Mouse (Mus musculus) liver, embryonic 15.5 days (tissue): ENCODE measurements at regions not wholly inside any gene's neighbourhood (a gene's known extent, or its start where the extent isn't known, plus 50 kb on each side); places are given as distances from the start of the nearest gene placed in this dataset.

Source experiments
- ATAC-seq: fragments of 200-750 bp; cut with Nextera tagmentation; 2 replicates; pipeline ENCODE4 v1.8.0; 2017; ENCODE audit warnings: moderate number of reproducible peaks, mild to moderate bottlenecking, moderate library complexity; ENCODE audit not compliant: insufficient read depth
- H3K27ac ChIP-seq: fragments of 300-500 bp; sonication (generic); replicated peaks from 2 replicates; pipeline ENCODE4 v1.5.1; 2015; ENCODE audit warnings: mild to moderate bottlenecking, inconsistent platforms
- H3K27me3 ChIP-seq: fragments of 300-500 bp; sonication (generic); 2 replicates; pipeline ENCODE4 v1.6.1; 2015; ENCODE audit warnings: mild to moderate bottlenecking, inconsistent platforms
- H3K36me3 ChIP-seq: fragments of 300-500 bp; sonication (generic); replicated peaks from 2 replicates; pipeline ENCODE4 v1.6.1; 2015; ENCODE audit warnings: moderate library complexity, mild to moderate bottlenecking, inconsistent platforms
- H3K4me1 ChIP-seq: fragments of 300-500 bp; sonication (generic); replicated peaks from 2 replicates; pipeline ENCODE4 v1.6.1; 2015; ENCODE audit warnings: inconsistent platforms
- H3K4me2 ChIP-seq: fragments of 300-500 bp; sonication (generic); 2 replicates; pipeline ENCODE4 v1.6.1; 2015; ENCODE audit warnings: moderate library complexity, mild to moderate bottlenecking, inconsistent platforms
- H3K4me3 ChIP-seq: fragments of 300-500 bp; sonication (generic); replicated peaks from 2 replicates; pipeline ENCODE4 v1.5.1; 2015; ENCODE audit warnings: mild to moderate bottlenecking, inconsistent platforms
- H3K9ac ChIP-seq: fragments of 300-500 bp; sonication (generic); 2 replicates; pipeline ENCODE4 v1.6.1; 2015; ENCODE audit warnings: moderate library complexity, mild to moderate bottlenecking, inconsistent platforms
- H3K9me3 ChIP-seq: fragments of 300-500 bp; sonication (generic); replicated peaks from 2 replicates; pipeline ENCODE4 v1.6.1; 2016; ENCODE audit warnings: inconsistent platforms
- WGBS: fragments of 180-500 bp; shearing (Covaris S2); methylation state at CpG from one replicate; pipeline ENCODE4 v1.1.7; 2015; ENCODE audit warnings: mixed read lengths; ENCODE audit not compliant: insufficient replicate concordance; 5-methylcytosine and 5-hydroxymethylcytosine counted together

DNA sequence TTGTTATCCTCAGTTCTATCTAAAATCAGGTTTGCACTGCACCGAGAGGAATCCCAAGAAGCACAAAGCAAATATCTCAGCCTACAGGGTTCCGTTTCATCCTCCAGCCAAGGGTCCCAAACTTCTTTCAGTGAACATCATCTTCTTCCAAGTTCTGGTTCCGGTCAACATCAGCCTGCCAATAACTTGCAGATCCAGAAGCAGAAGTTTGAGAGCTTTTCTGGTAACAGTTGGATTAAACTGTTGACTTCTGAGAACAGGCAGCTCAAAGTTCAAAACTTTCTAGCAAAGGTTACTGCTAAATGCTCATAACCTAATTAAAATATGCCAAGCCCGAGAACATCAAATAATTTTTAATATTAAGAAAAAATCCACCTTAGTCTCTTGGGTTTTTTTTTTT is 237.0 kb upstream of the Gm37988 start:
- no peak overlapping the region for H3K4me2 ChIP-seq
- H3K27ac ChIP-seq: no peak overlapping the region
- H3K9ac ChIP-seq: no peak overlapping the region
- WGBS: 52% methylated on average over 4 of the region's 4 CpGs
- H3K36me3 ChIP-seq: no peaks in the 10 kb centered on the region
- no peaks in the 10 kb centered on the region for H3K9me3 ChIP-seq
- no peak overlapping the region for H3K4me3 ChIP-seq
- no peak for ATAC-seq
- H3K27me3 ChIP-seq: peaks cover 12% of the 10 kb centered on the region
- 0 out of 2 replicates have a peak, but pooled peaks cover 7% of the 10 kb centered on the region for H3K4me1 ChIP-seq

DNA sequence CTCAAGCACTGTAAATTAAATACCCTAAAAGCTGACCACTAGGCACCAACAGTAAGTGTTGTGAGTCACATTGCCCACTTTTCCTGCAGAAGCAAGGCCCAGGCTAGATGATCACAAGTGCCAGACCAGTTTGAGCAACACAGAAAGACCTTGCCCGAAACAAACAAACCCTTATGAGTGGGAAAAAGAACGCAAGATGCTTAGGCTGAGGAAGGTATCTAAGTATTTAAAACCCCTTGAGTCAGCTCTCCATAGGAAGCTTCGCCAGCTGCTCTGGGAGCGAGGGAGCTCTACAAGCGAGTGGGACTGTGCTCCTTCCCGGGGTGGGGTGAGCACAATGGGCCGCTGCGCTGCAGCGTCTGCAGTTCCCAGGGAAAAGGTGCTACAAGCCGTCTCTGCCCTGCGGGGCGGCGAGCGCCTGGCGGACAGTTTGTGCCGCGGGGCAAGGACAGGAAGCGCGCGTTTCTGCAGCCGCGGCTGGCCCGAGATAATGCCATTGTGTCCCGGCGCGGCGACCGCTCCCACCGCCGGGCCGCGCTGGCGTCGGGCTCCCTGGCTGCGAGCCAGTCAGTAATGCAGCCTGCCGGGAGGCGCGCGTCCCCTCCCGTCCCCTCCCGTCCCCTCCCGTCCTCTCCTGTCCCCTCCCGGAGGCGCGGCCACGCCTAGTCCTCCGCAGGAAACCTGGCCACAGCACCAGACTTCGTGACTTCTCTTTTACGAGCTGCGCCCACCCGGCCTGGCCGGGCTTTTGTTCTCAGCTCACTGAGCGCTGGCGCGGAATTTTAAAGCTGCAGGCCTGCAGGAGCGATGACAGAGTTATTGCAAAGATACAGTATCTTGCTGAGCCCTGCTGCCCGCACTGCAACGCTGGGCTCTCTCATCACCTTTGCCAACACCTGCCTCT is 236.1 kb upstream of the Gm37988 start:
- ATAC-seq: peak; percentile 74
- Histone ChIP-seq H3K27me3 (peaks cover 12% of the 10 kb centered on the region), H3K27ac (no peak overlapping the region), H3K4me2 (peak overlapping the region; percentile 69), H3K4me1 (0 out of 2 replicates have a peak, but pooled peaks cover 7% of the 10 kb centered on the region), H3K36me3 (no peaks in the 10 kb centered on the region), H3K9me3 (no peaks in the 10 kb centered on the region), H3K4me3 (peak overlapping the region; percentile 44), H3K9ac (no peak overlapping the region)
- under 1% methylated on average over 58 of the region's 58 CpGs for WGBS

DNA sequence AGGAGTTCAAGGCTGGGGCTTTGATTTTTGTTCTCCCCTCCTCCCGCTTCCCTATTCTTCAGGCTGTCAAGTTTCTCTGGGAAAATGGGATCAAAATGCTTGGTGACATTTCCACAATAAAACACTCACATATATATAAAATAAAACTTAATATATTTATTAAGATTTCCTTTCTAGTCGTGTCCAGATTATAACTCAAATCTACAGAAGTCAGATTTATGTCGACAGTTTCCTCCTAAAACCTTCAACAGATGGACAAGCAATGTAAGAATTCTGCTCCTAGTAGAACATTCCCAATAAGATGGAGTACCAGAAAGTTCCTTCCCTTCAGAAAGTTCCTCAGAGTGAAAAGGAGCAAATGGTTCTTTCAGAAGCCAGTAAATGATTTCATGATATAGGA is 235.4 kb upstream of the Gm37988 start:
- ATAC-seq: no peak
- Histone ChIP-seq H3K9me3 (no peaks in the 10 kb centered on the region), H3K27ac (no peak overlapping the region), H3K4me2 (0 out of 2 replicates have a peak overlapping the region, but pooled peaks have one; percentile 69), H3K9ac (no peak overlapping the region), H3K27me3 (peaks cover 12% of the 10 kb centered on the region), H3K4me3 (no peak overlapping the region), H3K4me1 (0 out of 2 replicates have a peak, but pooled peaks cover 7% of the 10 kb centered on the region), H3K36me3 (no peaks in the 10 kb centered on the region)
- WGBS: 41% methylated on average over 3 of the region's 3 CpGs

DNA sequence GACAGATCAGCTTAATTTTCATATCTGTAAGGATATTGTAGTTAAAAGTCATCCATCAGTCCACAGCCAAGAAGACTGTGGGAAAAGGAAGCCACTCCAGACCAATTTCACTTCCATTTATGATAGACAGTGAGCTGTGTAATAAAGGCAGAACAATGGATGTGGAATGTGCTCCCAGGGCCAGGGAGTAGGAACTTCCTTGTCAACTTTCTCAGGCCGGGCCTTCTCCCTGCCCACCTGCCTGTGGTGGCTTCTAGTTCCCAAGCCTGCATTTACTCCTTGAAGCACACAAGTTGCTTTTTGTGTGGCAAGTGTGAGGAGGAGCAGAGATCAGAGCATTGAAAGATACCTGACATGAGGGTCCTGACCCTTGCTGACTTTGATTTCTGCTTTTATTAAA is 233.6 kb upstream of the Gm37988 start:
- 58% methylated on average over 1 of the region's 1 CpGs for WGBS
- Histone ChIP-seq H3K9me3 (no peaks in the 10 kb centered on the region), H3K27me3 (peaks cover 12% of the 10 kb centered on the region), H3K4me2 (no peak overlapping the region), H3K27ac (no peak overlapping the region), H3K9ac (no peak overlapping the region), H3K4me3 (no peak overlapping the region), H3K36me3 (no peaks in the 10 kb centered on the region), H3K4me1 (0 out of 2 replicates have a peak, but pooled peaks cover 7% of the 10 kb centered on the region)
- ATAC-seq: no peak

DNA sequence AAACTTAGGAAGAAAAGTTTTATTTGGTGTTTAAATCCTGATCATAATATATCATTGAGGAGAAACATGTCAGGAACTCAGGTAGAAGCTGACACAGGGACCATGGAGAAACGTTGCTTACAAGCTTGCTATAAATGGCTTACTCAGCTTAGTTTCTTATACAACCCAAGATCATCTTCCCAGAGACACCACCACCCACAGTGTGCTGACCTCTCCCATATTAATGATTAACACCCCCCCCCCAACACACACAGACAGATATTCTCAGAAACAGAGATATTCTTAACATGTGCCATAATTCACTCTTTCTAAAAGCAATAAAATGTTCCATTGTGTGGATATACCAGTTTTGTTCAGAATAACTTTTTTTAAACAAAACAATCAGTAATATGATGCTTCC is 230.7 kb upstream of the Gm37988 start:
- Histone ChIP-seq H3K27ac (no peak overlapping the region), H3K4me1 (0 out of 2 replicates have a peak, but pooled peaks cover 2% of the 10 kb centered on the region), H3K4me3 (no peak overlapping the region), H3K36me3 (no peaks in the 10 kb centered on the region), H3K9me3 (no peaks in the 10 kb centered on the region), H3K9ac (no peak overlapping the region), H3K27me3 (peaks cover 2% of the 10 kb centered on the region), H3K4me2 (no peak overlapping the region)
- 34% methylated on average over 1 of the region's 1 CpGs for WGBS
- ATAC-seq: no peak

DNA sequence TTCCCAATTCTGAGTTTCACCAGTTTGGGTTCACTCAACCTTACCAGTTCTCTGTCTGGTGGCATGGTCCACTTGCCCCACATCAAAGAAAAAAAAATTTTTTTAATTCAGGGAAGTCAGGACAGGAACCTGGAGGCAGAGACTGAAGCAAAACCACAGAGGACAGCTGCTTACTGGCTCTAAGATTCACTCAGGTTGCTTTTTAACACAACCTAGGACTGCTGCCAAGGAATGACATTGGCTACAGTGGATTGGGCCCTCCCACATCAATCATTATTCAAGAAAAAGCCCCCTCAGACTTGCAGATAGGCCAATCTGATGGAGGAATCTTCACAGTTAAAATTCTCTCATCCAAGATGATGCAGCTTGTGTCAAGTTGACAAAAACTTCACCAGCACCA is 225.2 kb upstream of the Gm37988 start:
- ATAC-seq: no peak
- no peak overlapping the region for H3K27ac ChIP-seq
- no peaks in the 10 kb centered on the region for H3K27me3 ChIP-seq
- H3K4me2 ChIP-seq: no peak overlapping the region
- H3K36me3 ChIP-seq: no peaks in the 10 kb centered on the region
- H3K9me3 ChIP-seq: no peaks in the 10 kb centered on the region
- no peak overlapping the region for H3K9ac ChIP-seq
- no peaks in the 10 kb centered on the region for H3K4me1 ChIP-seq
- no peak overlapping the region for H3K4me3 ChIP-seq

DNA sequence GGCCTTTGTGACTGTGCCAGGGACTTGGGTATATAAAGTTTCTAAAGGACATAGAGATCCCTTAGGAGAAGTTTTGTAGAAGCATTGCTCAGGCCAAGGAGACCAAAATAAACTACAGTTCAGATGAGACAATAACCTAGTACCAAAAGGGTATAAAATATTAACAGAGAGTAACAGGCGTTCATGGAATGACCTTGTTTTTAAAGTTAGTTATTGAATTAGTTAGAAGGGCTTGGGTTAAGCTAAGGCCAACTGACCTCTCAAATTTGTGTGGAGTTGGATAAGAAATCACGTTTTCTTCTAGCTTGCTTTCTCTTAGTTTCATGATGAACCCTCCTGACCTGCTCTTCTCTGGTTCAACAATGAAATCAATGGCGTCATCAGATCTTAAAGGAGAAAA is 209.8 kb upstream of the Gm37988 start:
- no peak for ATAC-seq
- 58% methylated on average over 3 of the region's 3 CpGs for WGBS
- Histone ChIP-seq H3K4me3 (no peak overlapping the region), H3K36me3 (no peaks in the 10 kb centered on the region), H3K4me2 (no peak overlapping the region), H3K27me3 (no peaks in the 10 kb centered on the region), H3K4me1 (no peaks in the 10 kb centered on the region), H3K9ac (no peak overlapping the region), H3K27ac (no peak overlapping the region), H3K9me3 (no peaks in the 10 kb centered on the region)

DNA sequence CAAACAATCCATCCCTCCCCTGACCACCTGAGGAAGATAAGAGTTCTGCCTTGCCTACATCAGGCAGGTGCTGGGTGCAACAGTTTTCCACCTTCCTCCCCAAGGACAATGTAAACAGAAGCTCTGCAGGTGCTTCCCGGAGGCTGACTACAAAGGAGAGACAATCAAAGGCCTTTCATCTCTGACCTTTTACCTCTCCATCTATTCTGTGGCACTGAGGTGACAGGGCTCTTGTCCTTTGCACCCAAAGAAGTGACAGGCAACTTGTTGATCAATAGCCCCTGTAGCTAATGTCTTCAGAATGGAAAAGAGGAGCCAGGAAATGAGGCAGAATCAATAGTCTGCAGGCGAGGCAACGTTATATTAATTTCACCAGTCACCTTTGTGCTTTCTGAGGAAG is 209.3 kb upstream of the Gm37988 start:
- ATAC-seq: no peak
- Histone ChIP-seq H3K36me3 (no peaks in the 10 kb centered on the region), H3K9ac (no peak overlapping the region), H3K9me3 (no peaks in the 10 kb centered on the region), H3K4me1 (no peaks in the 10 kb centered on the region), H3K27ac (no peak overlapping the region), H3K27me3 (no peaks in the 10 kb centered on the region), H3K4me2 (no peak overlapping the region), H3K4me3 (no peak overlapping the region)
- WGBS: 36% methylated on average over 3 of the region's 3 CpGs

DNA sequence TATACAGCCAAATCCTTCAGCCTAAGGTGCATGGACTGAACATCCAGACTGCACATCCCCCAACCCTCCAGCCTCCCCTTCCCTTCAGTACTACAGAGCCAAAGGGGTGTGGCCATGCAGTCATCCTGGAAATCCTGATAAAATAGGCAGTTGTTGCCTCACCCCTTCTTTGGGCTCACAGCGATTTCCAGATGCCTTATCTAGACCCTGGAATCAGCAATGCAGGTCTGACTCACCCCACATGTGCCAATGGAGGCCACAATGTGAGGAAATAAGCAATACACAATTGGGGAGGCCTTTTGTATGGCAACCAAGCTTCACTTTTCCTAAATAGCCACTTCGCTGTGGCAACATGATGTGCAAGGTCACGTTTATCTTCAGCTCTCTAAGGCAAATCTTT is 205.3 kb upstream of the Gm37988 start:
- ATAC-seq: no peak
- H3K27me3 ChIP-seq: no peaks in the 10 kb centered on the region
- H3K4me3 ChIP-seq: no peak overlapping the region
- H3K27ac ChIP-seq: no peak overlapping the region
- H3K4me2 ChIP-seq: no peak overlapping the region
- 35% methylated on average over 3 of the region's 3 CpGs for WGBS
- no peaks in the 10 kb centered on the region for H3K36me3 ChIP-seq
- H3K9me3 ChIP-seq: no peaks in the 10 kb centered on the region
- H3K9ac ChIP-seq: no peak overlapping the region
- H3K4me1 ChIP-seq: no peaks in the 10 kb centered on the region

DNA sequence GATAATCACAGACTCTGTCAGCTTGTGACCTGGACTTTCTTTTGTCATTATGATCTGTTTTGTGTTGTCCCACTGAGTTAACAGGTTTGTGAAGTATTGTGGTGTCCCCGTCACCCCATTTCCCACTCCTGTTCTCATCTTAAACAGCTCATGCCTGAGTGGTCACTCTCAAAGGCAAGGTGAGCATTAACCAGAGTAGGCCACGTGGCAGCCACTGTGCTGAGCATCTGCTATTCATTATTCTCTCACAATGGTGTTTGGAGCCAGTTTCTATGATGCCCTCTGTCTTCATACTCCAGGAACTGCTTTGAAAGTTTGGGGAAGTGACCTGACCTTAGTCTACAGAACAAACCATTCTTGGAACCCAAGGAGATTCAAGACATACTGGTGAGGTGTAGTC is 198.9 kb upstream of the Gm37988 start:
- no peak for ATAC-seq
- Histone ChIP-seq H3K36me3 (no peaks in the 10 kb centered on the region), H3K4me1 (no peaks in the 10 kb centered on the region), H3K9ac (no peak overlapping the region), H3K27ac (no peak overlapping the region), H3K27me3 (no peaks in the 10 kb centered on the region), H3K4me2 (no peak overlapping the region), H3K9me3 (no peaks in the 10 kb centered on the region), H3K4me3 (no peak overlapping the region)
- WGBS: 54% methylated on average over 2 of the region's 2 CpGs

DNA sequence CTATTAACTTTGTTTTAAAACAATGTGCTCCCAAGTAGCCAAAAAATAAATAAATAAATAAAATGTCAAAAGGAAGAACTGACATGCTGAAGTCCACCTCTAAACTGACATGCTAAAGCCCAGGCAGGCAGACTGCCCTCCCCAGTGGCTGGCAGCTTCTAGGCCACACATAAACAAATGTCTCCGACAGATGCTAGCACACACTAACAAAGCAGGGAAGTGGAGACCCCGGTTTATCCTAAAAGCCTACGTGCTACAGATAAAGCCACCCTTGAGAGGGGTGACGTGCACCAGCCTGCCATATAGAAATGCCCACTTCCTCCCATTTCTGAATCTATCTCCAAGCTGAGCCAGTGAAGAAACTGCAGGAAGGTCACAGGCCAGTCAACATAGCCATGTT is 194.4 kb upstream of the Gm37988 start:
- no peaks in the 10 kb centered on the region for H3K4me1 ChIP-seq
- H3K27ac ChIP-seq: no peak overlapping the region
- no peaks in the 10 kb centered on the region for H3K27me3 ChIP-seq
- H3K4me3 ChIP-seq: no peak overlapping the region
- H3K36me3 ChIP-seq: no peaks in the 10 kb centered on the region
- 28% methylated on average over 4 of the region's 4 CpGs for WGBS
- no peak overlapping the region for H3K9ac ChIP-seq
- no peak for ATAC-seq
- H3K4me2 ChIP-seq: no peak overlapping the region
- H3K9me3 ChIP-seq: no peaks in the 10 kb centered on the region

DNA sequence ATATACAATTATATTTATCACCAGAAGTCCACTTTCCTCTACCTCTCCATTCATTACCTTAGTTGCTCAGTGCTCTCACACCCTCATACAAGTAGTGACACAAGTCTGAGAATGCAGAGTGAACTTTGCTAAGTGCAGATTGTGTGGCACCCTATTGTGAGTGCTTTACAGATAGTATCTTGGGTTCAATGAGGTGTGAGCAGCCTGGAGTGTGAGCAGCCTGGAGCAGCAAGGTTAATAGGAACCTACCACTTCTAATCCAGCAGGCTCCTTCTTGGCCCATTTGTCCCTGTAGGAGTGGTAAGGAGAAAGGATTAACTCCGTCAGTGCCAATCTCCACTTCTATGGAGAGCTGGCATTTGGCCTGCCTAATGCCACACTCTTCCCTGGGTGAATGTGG is 192.4 kb upstream of the Gm37988 start:
- Histone ChIP-seq H3K36me3 (no peaks in the 10 kb centered on the region), H3K4me2 (no peak overlapping the region), H3K9ac (no peak overlapping the region), H3K27me3 (no peaks in the 10 kb centered on the region), H3K4me1 (no peaks in the 10 kb centered on the region), H3K27ac (no peak overlapping the region), H3K9me3 (no peaks in the 10 kb centered on the region), H3K4me3 (no peak overlapping the region)
- no peak for ATAC-seq
- WGBS: 57% methylated on average over 1 of the region's 1 CpGs
